Mouse (Mus musculus): ENCODE data around the gene Zfp329. TPM values are rescaled to one million over a fixed set of nuclear protein-coding genes. Genes with fewer than 3 reads are reported as not detected.

The Zfp329 gene
- polyA plus RNA-seq, 1 experiment from 2014 or later = 30.2 TPM

DNA sequence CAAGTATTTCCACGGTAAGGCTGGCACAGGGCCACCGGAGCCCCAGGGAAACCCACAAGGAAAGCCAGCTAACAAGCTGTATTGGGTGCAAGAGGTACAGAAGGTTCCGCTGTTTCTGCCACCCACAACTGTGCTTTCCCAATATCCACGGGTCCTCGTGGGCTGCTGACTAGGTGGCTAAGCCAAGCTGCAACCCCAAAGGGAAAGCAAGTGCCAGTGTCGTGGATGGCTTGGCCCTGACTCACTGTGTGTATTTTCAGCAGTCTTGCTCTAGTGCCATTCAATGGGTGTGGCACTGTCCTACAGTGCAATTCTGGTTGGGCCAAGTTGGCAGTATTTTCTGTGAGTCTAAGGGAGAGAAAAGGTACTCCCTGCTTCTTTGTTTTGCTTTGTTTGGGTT is 31.3 kb downstream of the Zfp329 start:
- Histone ChIP-seq H3K27me3 (peaks cover 2% of the 10 kb centered on the region; the same call in 1 of the 2 replicates), H3K4me1 (no peaks in the 10 kb centered on the region), H3K4me2 (replicated peaks) (no peak overlapping the region), H3K9ac (replicated peaks) (no peak overlapping the region), H3K36me3 (no peaks in the 10 kb centered on the region), H3K4me3 (no peak overlapping the region), H3K27ac (replicated peaks) (no peak overlapping the region), H3K9me3 (no peaks in the 10 kb centered on the region)
- 72% methylated on average over 6 of the region's 6 CpGs for WGBS
- ATAC-seq (replicated peaks) = no peak

- peaks cover 2% of the 10 kb centered on the region; the same call in 1 of the 2 replicates for H3K27me3 ChIP-seq
- peak overlapping the region; percentile 77 for H3K9ac ChIP-seq (replicated peaks)
- H3K9me3 ChIP-seq = no peaks in the 10 kb centered on the region
- peaks cover 14% of the 10 kb centered on the region for H3K4me1 ChIP-seq
- peak overlapping the region; percentile 77 for H3K4me3 ChIP-seq
- peak; percentile 95 for ATAC-seq (replicated peaks)
- H3K36me3 ChIP-seq = peaks cover 2% of the 10 kb centered on the region; the same call in 1 of the 2 replicates
- under 1% methylated on average over 57 of the region's 57 CpGs for WGBS
- peak overlapping the region; percentile 97 for H3K4me2 ChIP-seq (replicated peaks)
- H3K27ac ChIP-seq (replicated peaks) = peak overlapping the region; percentile 66
These were observed 38.4 kb downstream of the Zfp329 start for GRCm38 (mm10) chr7:12780151-12780830.

GRCm38 (mm10) chr7:12779782-12780150 is 38.9 kb downstream of the Zfp329 start:
- peak overlapping the region; percentile 77 for H3K4me3 ChIP-seq
- H3K36me3 ChIP-seq = peaks cover 7% of the 10 kb centered on the region
- H3K9me3 ChIP-seq = no peaks in the 10 kb centered on the region
- peaks cover 14% of the 10 kb centered on the region for H3K4me1 ChIP-seq
- no peak overlapping the region; the same call in 1 of the 2 replicates for H3K27ac ChIP-seq (replicated peaks)
- no peaks in the 10 kb centered on the region for H3K27me3 ChIP-seq
- peak overlapping the region; percentile 97 for H3K4me2 ChIP-seq (replicated peaks)
- 15% methylated on average over 10 of the region's 10 CpGs for WGBS
- ATAC-seq (replicated peaks) = no peak; the same call in 1 of the 2 replicates
- H3K9ac ChIP-seq (replicated peaks) = peak overlapping the region; percentile 77

GRCm38 (mm10) chr7:12779141-12779540 is 39.5 kb downstream of the Zfp329 start:
- H3K36me3 ChIP-seq = peaks cover 14% of the 10 kb centered on the region
- peak overlapping the region; percentile 77; the same call in 1 of the 2 replicates for H3K9ac ChIP-seq (replicated peaks)
- ATAC-seq (replicated peaks) = no peak
- WGBS = 77% methylated on average over 5 of the region's 5 CpGs
- peak overlapping the region; percentile 97 for H3K4me2 ChIP-seq (replicated peaks)
- H3K4me3 ChIP-seq = peak overlapping the region; percentile 77
- H3K9me3 ChIP-seq = no peaks in the 10 kb centered on the region
- no peak overlapping the region for H3K27ac ChIP-seq (replicated peaks)
- no peaks in the 10 kb centered on the region for H3K27me3 ChIP-seq
- H3K4me1 ChIP-seq = peaks cover 14% of the 10 kb centered on the region

- no peaks in the 10 kb centered on the region for H3K9me3 ChIP-seq
- peak; percentile 61 for ATAC-seq (replicated peaks)
- H3K4me3 ChIP-seq = no peak overlapping the region
- H3K36me3 ChIP-seq = peaks cover 56% of the 10 kb centered on the region
- peaks cover 7% of the 10 kb centered on the region for H3K4me1 ChIP-seq
- H3K9ac ChIP-seq (replicated peaks) = no peak overlapping the region
- no peaks in the 10 kb centered on the region for H3K27me3 ChIP-seq
- 88% methylated on average over 1 of the region's 1 CpGs for WGBS
- no peak overlapping the region for H3K27ac ChIP-seq (replicated peaks)
- H3K4me2 ChIP-seq (replicated peaks) = no peak overlapping the region
These were observed 44.1 kb downstream of the Zfp329 start for GRCm38 (mm10) chr7:12774606-12775005.

DNA sequence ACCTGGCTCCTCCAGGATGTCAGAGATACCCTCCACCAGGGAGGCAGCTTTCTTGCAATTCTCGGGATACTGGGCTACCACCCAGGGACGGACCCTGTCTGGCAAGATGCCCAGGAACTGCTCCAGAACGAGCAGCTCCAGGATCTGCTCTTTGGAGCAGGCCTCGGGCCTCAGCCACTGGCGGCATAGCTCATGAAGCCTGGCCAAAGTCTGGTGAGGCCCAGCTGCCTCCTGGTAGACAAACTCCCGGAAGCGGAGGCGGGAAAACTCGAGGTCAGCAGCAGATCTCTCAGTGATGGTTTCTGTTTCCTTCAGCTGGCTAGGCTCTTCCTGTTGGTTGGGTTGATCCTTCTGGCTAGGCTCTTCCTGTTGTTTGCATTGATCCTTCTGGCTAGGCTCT is 44.5 kb downstream of the Zfp329 start:
- H3K4me3 ChIP-seq = no peak overlapping the region
- no peaks in the 10 kb centered on the region for H3K27me3 ChIP-seq
- H3K4me2 ChIP-seq (replicated peaks) = no peak overlapping the region
- H3K9me3 ChIP-seq = no peaks in the 10 kb centered on the region
- peaks cover 61% of the 10 kb centered on the region for H3K36me3 ChIP-seq
- peaks cover 2% of the 10 kb centered on the region for H3K4me1 ChIP-seq
- no peak overlapping the region for H3K27ac ChIP-seq (replicated peaks)
- no peak overlapping the region for H3K9ac ChIP-seq (replicated peaks)
- WGBS = 74% methylated on average over 9 of the region's 9 CpGs
- ATAC-seq (replicated peaks) = peak; percentile 29; the same call in 1 of the 2 replicates

Other genes starting within 250 kb of the Zfp329 start
- 0.01 TPM in 1 of 2 replicates, not detected in the other for gene Vmn2r53, start 210.1 kb downstream of the Zfp329 start, polyA plus RNA-seq (2015; fragmentation: Nextera tagmentation; extraction: Ambion mirVana)
- not detected in 2 replicates for gene Vmn2r54, start 178.5 kb downstream of the Zfp329 start, polyA plus RNA-seq (2015; fragmentation: Nextera tagmentation; extraction: Ambion mirVana)
- gene Vmn2r55, start 133.9 kb downstream of the Zfp329 start, polyA plus RNA-seq (2015; fragmentation: Nextera tagmentation; extraction: Ambion mirVana) = not detected in 2 replicates
- 0.03 TPM in 1 of 2 replicates, not detected in the other for gene Vmn2r56, start 83.9 kb downstream of the Zfp329 start, polyA plus RNA-seq (2015; fragmentation: Nextera tagmentation; extraction: Ambion mirVana)
- 21.3 and 22.7 TPM in 2 replicates for gene Zscan18, start 15.2 kb downstream of the Zfp329 start, polyA plus RNA-seq (2015; fragmentation: Nextera tagmentation; extraction: Ambion mirVana)
- gene Zfp110, start 15.9 kb upstream of the Zfp329 start, polyA plus RNA-seq (2015; fragmentation: Nextera tagmentation; extraction: Ambion mirVana) = 40.2 and 44.1 TPM in 2 replicates
- 8.0 and 8.8 TPM in 2 replicates for gene Zfp128, start 62.3 kb upstream of the Zfp329 start, polyA plus RNA-seq (2015; fragmentation: Nextera tagmentation; extraction: Ambion mirVana)
- 13.8 TPM in 2 replicates for gene Zscan22, start 79.0 kb upstream of the Zfp329 start, polyA plus RNA-seq (2015; fragmentation: Nextera tagmentation; extraction: Ambion mirVana)
- gene Rps5, start 103.4 kb upstream of the Zfp329 start, polyA plus RNA-seq (2015; fragmentation: Nextera tagmentation; extraction: Ambion mirVana) = 659 and 698 TPM in 2 replicates
- gene Rnf225, start 108.6 kb upstream of the Zfp329 start, polyA plus RNA-seq (2015; fragmentation: Nextera tagmentation; extraction: Ambion mirVana) = 0.61 and 0.84 TPM in 2 replicates
- gene Zfp324, start 147.0 kb upstream of the Zfp329 start, polyA plus RNA-seq (2015; fragmentation: Nextera tagmentation; extraction: Ambion mirVana) = 15.9 TPM in 2 replicates
- gene Zfp446, start 159.0 kb upstream of the Zfp329 start, polyA plus RNA-seq (2015; fragmentation: Nextera tagmentation; extraction: Ambion mirVana) = 11.7 and 12.5 TPM in 2 replicates
- 0.20 and 0.50 TPM in 2 replicates for gene Slc27a5, start 179.3 kb upstream of the Zfp329 start, polyA plus RNA-seq (2015; fragmentation: Nextera tagmentation; extraction: Ambion mirVana)
- gene Trim28, start 180.3 kb upstream of the Zfp329 start, polyA plus RNA-seq (2015; fragmentation: Nextera tagmentation; extraction: Ambion mirVana) = 252 and 278 TPM in 2 replicates
- 40.4 and 44.2 TPM in 2 replicates for gene Zbtb45, start 191.2 kb upstream of the Zfp329 start, polyA plus RNA-seq (2015; fragmentation: Nextera tagmentation; extraction: Ambion mirVana)
- gene Chmp2a, start 215.9 kb upstream of the Zfp329 start, polyA plus RNA-seq (2015; fragmentation: Nextera tagmentation; extraction: Ambion mirVana) = 180 and 184 TPM in 2 replicates
- gene Ube2m, start 219.4 kb upstream of the Zfp329 start, polyA plus RNA-seq (2015; fragmentation: Nextera tagmentation; extraction: Ambion mirVana) = 118 and 131 TPM in 2 replicates
- 7.9 and 8.7 TPM in 2 replicates for gene Mzf1, start 235.9 kb upstream of the Zfp329 start, polyA plus RNA-seq (2015; fragmentation: Nextera tagmentation; extraction: Ambion mirVana)

Measured in forebrain, embryonic 15.5 days (tissue).